Mouse (Mus musculus) embryonic fibroblast, embryonic 13.5 days (primary cell): ENCODE measurements around the gene Tubg1. TPM values are rescaled to one million over a fixed set of nuclear protein-coding genes. Genes with fewer than 3 reads are reported as not detected.
A peak's percentile ranks its signal among the peaks of the same experiment; 100 is the strongest.

Experiments
- H3K27ac ChIP-seq: 2 replicates; pipeline ENCODE4 v1.5.1; 2012; ENCODE audit warnings: low read length, control low read depth, inconsistent platforms; ENCODE audit not compliant: insufficient read depth
- H3K4me1 ChIP-seq: 2 replicates; pipeline ENCODE4 v1.6.1; 2011; ENCODE audit warnings: low read length; ENCODE audit not compliant: control insufficient read depth, insufficient read depth
- H3K4me3 ChIP-seq: 2 replicates; pipeline ENCODE4 v1.5.1; 2011; ENCODE audit warnings: mild to moderate bottlenecking, control low read depth, low read length; ENCODE audit not compliant: insufficient read depth
- CTCF ChIP-seq: IDR thresholded peaks from 2 replicates; pipeline ENCODE4 v1.5.1; 2011; ENCODE audit warnings: mild to moderate bottlenecking, control low read depth, low read length, moderate library complexity, borderline replicate concordance; ENCODE audit not compliant: insufficient read depth
- POLR2A ChIP-seq: IDR thresholded peaks from 2 replicates; pipeline ENCODE4 v1.6.1; 2011; ENCODE audit warnings: low read depth, mild to moderate bottlenecking, control low read depth, low read length, moderate library complexity
- polyA plus RNA-seq: library from polyadenylated mRNA; stranded (reverse); fragments of >200 nt; gene quantifications from 2 replicates; pipeline ENCODE4 v1.2.4, GENCODE M21; 2011; ENCODE audit warnings: low read depth; ENCODE audit not compliant: missing spikeins, insufficient read length

Gene Tubg1
- 34.8 and 36.2 TPM in 2 replicates for polyA plus RNA-seq

DNA sequence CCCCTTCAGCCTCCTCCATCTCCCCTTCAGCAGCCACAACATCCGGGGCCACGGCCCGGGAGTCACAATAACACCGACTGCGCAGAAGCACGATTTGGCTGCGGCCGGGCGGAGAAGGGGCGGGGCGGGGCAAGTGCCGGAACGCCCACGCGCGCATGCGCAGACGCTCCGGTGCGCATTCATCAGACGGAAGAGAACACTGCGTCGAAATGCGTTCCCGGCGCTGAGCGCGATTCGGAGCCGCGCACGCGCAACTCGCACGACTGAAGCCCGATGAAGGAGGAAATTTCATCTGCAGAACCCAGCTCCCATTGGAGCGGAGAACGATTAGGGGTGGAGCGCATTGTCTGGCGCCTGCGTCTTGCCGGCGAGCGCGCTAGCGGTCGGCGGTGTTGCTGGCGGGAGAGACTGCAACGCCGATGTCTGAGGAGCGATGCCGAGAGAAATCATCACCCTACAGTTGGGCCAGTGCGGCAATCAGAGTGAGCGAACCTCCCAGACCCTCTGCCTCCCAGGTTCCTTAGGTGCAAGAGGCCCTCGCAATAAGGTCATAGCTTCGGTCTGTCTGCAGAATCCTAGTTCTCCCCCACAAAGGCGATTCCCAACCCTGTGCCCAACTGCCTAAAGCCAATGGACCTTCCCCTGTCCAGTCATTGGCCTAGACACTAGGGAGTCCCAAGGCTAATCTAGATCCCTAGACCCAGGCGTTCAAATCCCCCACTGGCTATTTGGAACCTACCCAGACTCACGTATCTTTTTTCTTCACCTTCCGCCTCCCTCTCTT, at the start of gene Tubg1, which contains the start of gene Retreg3:
TSS of gene Tubg1 (plus strand) at position 178 of the 784 bp plus-strand sequence.
TSS of gene Retreg3 (minus strand) at position 133 of the 784 bp plus-strand sequence.
- peak within 1 kb of the TSS; percentile 54 for H3K27ac ChIP-seq
- 0 out of 2 replicates have a peak, but pooled peaks cover 2% of the 10 kb centered on the region for H3K4me1 ChIP-seq
- peak within 1 kb of the TSS; percentile 97 for H3K4me3 ChIP-seq
- TF ChIP-seq POLR2A (peak; percentile 94), CTCF (no peak)

DNA sequence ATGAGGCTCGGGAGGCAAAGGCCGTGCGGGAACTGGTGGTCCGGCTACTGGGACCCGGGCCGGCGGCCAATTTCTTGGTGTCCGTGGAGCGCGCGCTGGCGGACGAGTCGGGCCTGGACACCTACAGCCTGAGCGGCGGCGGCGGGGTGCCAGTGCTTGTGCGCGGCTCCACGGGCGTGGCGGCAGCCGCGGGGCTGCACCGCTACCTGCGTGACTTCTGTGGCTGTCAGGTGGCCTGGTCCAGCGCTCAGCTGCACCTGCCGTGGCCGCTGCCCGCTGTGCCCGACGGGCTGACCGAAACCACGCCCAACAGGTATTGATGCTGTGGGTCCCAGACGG, 49.6 kb upstream of the Tubg1 start:
- H3K4me1 ChIP-seq, result no peaks in the 10 kb centered on the region; the same call in 1 of the 2 replicates
- H3K4me3 ChIP-seq, result peak overlapping the region; percentile 51
- H3K27ac ChIP-seq, result no peak overlapping the region
- no peak for TF ChIP-seq CTCF
- TF ChIP-seq POLR2A, result no peak

GRCm38 (mm10) chr11:101070987-101071386, 48.8 kb upstream of the Tubg1 start:
- no peaks in the 10 kb centered on the region; the same call in 1 of the 2 replicates for H3K4me1 ChIP-seq
- peak overlapping the region; percentile 51; the same call in 1 of the 2 replicates for H3K4me3 ChIP-seq
- TF ChIP-seq CTCF (no peak), POLR2A (no peak)
- H3K27ac ChIP-seq, result no peak overlapping the region

DNA sequence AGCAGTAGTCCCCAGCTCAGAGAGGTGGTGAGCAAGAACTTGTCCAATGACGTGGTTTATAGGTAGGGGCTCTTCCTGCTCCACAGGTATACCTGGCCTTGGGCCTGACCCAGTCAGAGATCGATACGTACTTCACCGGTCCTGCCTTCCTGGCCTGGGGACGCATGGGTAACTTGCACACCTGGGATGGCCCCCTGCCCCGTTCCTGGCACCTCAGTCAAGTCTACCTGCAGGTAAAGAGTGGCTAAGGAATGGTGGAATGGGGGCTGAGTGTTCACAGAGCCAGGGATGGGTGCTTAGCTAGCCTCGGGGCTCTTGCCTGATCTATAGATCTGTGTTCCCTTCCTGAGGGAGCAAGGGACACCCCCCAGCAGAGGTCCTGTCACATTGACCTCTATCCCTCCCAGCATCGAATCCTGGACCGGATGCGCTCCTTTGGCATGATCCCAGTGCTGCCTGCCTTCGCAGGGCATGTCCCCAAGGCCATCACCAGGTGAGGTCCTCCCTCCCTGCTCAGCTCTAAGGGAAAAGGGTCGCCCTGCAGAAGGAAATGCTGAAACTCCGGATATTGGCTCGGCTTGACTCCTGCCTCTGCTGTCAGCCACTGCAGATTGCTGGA, 47.8 kb upstream of the Tubg1 start:
- Histone ChIP-seq H3K4me3 (no peak overlapping the region), H3K4me1 (no peaks in the 10 kb centered on the region; the same call in 1 of the 2 replicates), H3K27ac (no peak overlapping the region)
- no peak for TF ChIP-seq POLR2A
- no peak for TF ChIP-seq CTCF

GRCm38 (mm10) chr11:101078121-101078520, 41.6 kb upstream of the Tubg1 start, which contains the start of gene Hsd17b1:
Hsd17b1 (plus strand) TSS chr11:101078411.
- Histone ChIP-seq H3K4me1 (no peaks in the 10 kb centered on the region), H3K27ac (no peak within 1 kb of the TSS), H3K4me3 (no peak within 1 kb of the TSS)
- TF ChIP-seq POLR2A, result no peak
- no peak for TF ChIP-seq CTCF

- H3K4me3 ChIP-seq, result no peak overlapping the region
- no peaks in the 10 kb centered on the region; the same call in 1 of the 2 replicates for H3K4me1 ChIP-seq
- H3K27ac ChIP-seq, result no peak overlapping the region
- TF ChIP-seq POLR2A (no peak), CTCF (no peak)
Observed at GRCm38 (mm10) chr11:101079746-101080145, 40.0 kb upstream of the Tubg1 start.

GRCm38 (mm10) chr11:101080421-101080820, 39.3 kb upstream of the Tubg1 start:
- TF ChIP-seq POLR2A (no peak), CTCF (no peak)
- no peak overlapping the region for H3K27ac ChIP-seq
- H3K4me1 ChIP-seq, result no peaks in the 10 kb centered on the region; the same call in 1 of the 2 replicates
- H3K4me3 ChIP-seq, result no peak overlapping the region

DNA sequence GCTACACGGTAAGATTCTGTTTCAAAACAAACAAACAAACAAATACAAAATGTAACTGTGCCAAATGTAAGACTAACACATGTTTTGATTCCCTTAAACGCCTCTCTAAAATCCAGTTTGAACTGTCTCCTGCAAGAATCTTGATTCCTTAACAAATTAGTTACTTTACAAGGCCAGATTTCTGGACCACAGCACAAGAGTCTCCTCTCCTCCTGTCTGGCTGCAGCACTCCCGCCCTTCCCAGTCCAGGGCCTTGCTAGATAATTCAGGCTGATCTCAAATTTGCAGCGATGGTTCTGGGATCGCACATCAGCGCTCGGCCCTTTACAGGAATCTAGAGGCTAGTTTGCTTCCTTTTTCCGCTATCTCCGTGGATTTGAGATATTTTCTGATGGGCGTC, 38.1 kb upstream of the Tubg1 start:
- H3K27ac ChIP-seq, result peak overlapping the region; percentile 71
- peaks cover 9% of the 10 kb centered on the region; the same call in 1 of the 2 replicates for H3K4me1 ChIP-seq
- no peak for TF ChIP-seq CTCF
- TF ChIP-seq POLR2A, result no peak
- peak overlapping the region; percentile 44 for H3K4me3 ChIP-seq

DNA sequence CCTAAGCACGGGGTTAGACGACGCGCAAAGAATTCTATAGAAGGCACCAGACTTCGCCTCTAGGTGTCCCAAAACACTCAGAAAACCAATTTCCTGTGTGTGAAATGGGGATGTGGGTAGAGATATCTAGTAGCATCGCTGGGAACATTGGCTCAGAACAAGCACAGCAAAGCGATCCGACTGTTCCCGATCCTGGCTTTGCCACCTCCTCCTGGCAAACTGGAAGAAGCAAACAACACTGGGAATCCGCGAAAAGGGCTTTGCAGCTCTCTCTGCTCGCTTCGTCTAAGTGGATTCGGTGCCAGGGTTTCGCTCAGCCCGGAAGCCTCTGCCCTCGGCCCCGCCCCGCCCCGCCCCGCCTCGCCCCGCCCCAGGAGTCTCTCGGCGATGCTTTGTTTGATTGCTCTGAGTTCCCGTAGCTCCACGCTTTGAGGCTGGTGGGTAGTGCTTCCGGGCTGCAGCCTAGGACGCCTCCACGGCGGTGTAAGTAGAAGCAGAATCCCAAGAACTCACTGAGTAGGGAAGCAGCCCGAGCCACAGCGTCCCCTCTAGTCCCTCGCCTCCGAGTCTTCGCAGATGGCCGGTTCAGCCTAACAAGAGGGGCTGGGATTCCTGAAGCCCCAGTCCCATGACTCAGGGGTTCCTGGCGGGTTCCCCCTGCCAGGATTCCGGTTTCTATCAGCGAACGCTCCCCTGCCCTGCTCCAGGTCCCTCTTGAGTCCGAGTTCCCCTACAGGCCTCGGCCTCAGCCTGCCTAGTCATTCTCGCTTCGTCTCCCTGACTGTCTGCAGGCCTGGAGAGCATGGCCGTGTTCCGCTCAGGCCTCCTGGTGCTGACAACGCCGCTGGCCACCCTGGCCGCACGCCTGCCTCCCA, 37.3 kb upstream of the Tubg1 start, which contains the start of gene Coasy:
TSS of gene Coasy (plus strand) at position 358 of the 875 bp plus-strand sequence.
- peak within 1 kb of the TSS; percentile 85 for H3K27ac ChIP-seq
- peaks cover 9% of the 10 kb centered on the region; the same call in 1 of the 2 replicates for H3K4me1 ChIP-seq
- H3K4me3 ChIP-seq, result peak within 1 kb of the TSS; percentile 85
- TF ChIP-seq POLR2A (peak; percentile 90), CTCF (no peak)
